Mouse (Mus musculus) E14TG2a.4 (cell line): ENCODE data around the gene Mtcl1.

Experiments
- CTCF ChIP-seq: conservative IDR thresholded peaks from 2 replicates; pipeline ENCODE4 v1.5.1; 2014; ENCODE audit warnings: low read length
- NANOG ChIP-seq: IDR thresholded peaks from 2 replicates; pipeline ENCODE4 v1.6.1; 2014; ENCODE audit warnings: borderline replicate concordance, low read length, mixed read lengths
- POU5F1 ChIP-seq: IDR thresholded peaks from 2 replicates; pipeline ENCODE4 v1.6.1; 2014; ENCODE audit warnings: low read length, borderline replicate concordance

DNA sequence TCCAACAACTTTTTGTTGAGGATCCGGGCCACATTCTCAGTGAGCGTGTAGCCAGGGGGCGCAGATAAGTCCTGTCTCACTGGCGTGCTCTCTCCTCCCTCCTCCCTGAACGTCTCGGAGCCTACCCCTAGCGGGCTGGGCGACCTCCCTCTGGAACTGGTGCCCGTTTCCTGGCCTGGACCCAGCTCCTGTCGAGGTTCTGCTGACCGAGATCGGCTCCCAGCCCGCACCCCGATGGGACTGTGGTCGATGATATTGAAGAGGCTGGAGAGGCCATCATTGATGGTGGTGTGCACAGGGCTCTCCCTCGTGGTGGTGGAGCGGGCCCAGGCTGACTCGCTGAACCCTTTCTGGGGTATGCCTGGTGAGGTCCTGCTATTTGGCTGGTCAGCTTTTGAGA, 106.6 kb downstream of the Mtcl1 start:
- TF ChIP-seq CTCF (no peak), POU5F1 (no peak), NANOG (no peak)
